Mouse (Mus musculus) erythroblast, adult 5-6 weeks (primary cell): Measurements from ENCODE around the gene Vmn1r116. TPM values are rescaled to one million over a fixed set of nuclear protein-coding genes. Genes with fewer than 3 reads are reported as not detected.
"Not testable (repeated sequence)": the region's sequence is repeated elsewhere in the genome, so short reads cannot be mapped to it uniquely, and the experiment has no call there.

Source experiments
- ATAC-seq: replicated peaks from 2 replicates; pipeline ENCODE4 v1.8.0; 2016; ENCODE audit warnings: moderate number of reproducible peaks, mild to moderate bottlenecking, moderate TSS enrichment, inconsistent platforms; ENCODE audit not compliant: poor library complexity, low FRiP score, severe bottlenecking
- total RNA-seq, 2 experiments: library from RNA; stranded (forward) in 1 of 2; stranded (reverse) in 1 of 2; fragments of 150-400 nt in 1 of 2; fragments of 200-764, 138-1000 nt in 1 of 2; gene quantifications; 2 replicates each; pipeline versions ENCODE4 v1.2.3 to v1.2.4; 2015 to 2017; ENCODE audit warnings: low replicate concordance in 2 of 2

Vmn1r116 gene
- total RNA-seq (2015; ENCODE audit: low replicate concordance), result not detected in 2 replicates
- not detected in 2 replicates for total RNA-seq (2017; ENCODE audit: low replicate concordance)

GRCm38 (mm10) chr7:20871956-20872355 lies at the start of gene Vmn1r116:
Gene Vmn1r116, plus strand, starts transcription at chr7:20872256.
- not testable (repeated sequence) for ATAC-seq

- not testable (repeated sequence) for ATAC-seq
Observed at GRCm38 (mm10) chr7:20844885-20845284, 27.2 kb upstream of the Vmn1r116 start, which contains the start of gene Vmn1r115. Gene Vmn1r115, minus strand, starts transcription at chr7:20844985.

GRCm38 (mm10) chr7:20884021-20884420 lies 12.0 kb downstream of the Vmn1r116 start, which contains the start of gene Vmn1r117:
Gene Vmn1r117, minus strand, starts transcription at chr7:20884121.
- ATAC-seq, result not testable (repeated sequence)

GRCm38 (mm10) chr7:20912247-20912646 lies 40.2 kb downstream of the Vmn1r116 start, which contains the start of gene Vmn1r118:
Gene Vmn1r118, minus strand, starts transcription at chr7:20912347.
- ATAC-seq, result not testable (repeated sequence)

Other genes starting within 250 kb of the Vmn1r116 start
- gene Vmn1r107, start 203.3 kb upstream of the Vmn1r116 start, total RNA-seq (2015; ENCODE audit: low replicate concordance), result not detected in 2 replicates
- gene Vmn1r107, start 203.3 kb upstream of the Vmn1r116 start, total RNA-seq (2017; ENCODE audit: low replicate concordance), result not detected in 2 replicates
- gene Vmn1r111, start 169.0 kb upstream of the Vmn1r116 start, total RNA-seq (2015; ENCODE audit: low replicate concordance), result not detected in 2 replicates
- not detected in 2 replicates for gene Vmn1r111, start 169.0 kb upstream of the Vmn1r116 start, total RNA-seq (2017; ENCODE audit: low replicate concordance)
- not detected in 2 replicates for gene Gm10668, start 141.6 kb upstream of the Vmn1r116 start, total RNA-seq (2015; ENCODE audit: low replicate concordance)
- not detected in 2 replicates for gene Gm10668, start 141.6 kb upstream of the Vmn1r116 start, total RNA-seq (2017; ENCODE audit: low replicate concordance)
- gene Vmn1r112, start 101.1 kb upstream of the Vmn1r116 start, total RNA-seq (2015; ENCODE audit: low replicate concordance), result not detected in 2 replicates
- gene Vmn1r112, start 101.1 kb upstream of the Vmn1r116 start, total RNA-seq (2017; ENCODE audit: low replicate concordance), result not detected in 2 replicates
- gene Vmn1r113, start 85.0 kb upstream of the Vmn1r116 start, total RNA-seq (2015; ENCODE audit: low replicate concordance), result not detected in 2 replicates
- gene Vmn1r113, start 85.0 kb upstream of the Vmn1r116 start, total RNA-seq (2017; ENCODE audit: low replicate concordance), result 1.1 TPM in 1 of 2 replicates, not detected in the other
- not detected in 2 replicates for gene Vmn1r114, start 60.1 kb upstream of the Vmn1r116 start, total RNA-seq (2015; ENCODE audit: low replicate concordance)
- not detected in 2 replicates for gene Vmn1r114, start 60.1 kb upstream of the Vmn1r116 start, total RNA-seq (2017; ENCODE audit: low replicate concordance)
- not detected in 2 replicates for gene Vmn1r115, start 27.3 kb upstream of the Vmn1r116 start, total RNA-seq (2015; ENCODE audit: low replicate concordance)
- gene Vmn1r115, start 27.3 kb upstream of the Vmn1r116 start, total RNA-seq (2017; ENCODE audit: low replicate concordance), result not detected in 2 replicates
- not detected in 2 replicates for gene Vmn1r117, start 11.9 kb downstream of the Vmn1r116 start, total RNA-seq (2015; ENCODE audit: low replicate concordance)
- gene Vmn1r117, start 11.9 kb downstream of the Vmn1r116 start, total RNA-seq (2017; ENCODE audit: low replicate concordance), result not detected in 2 replicates
- gene Vmn1r118, start 40.1 kb downstream of the Vmn1r116 start, total RNA-seq (2015; ENCODE audit: low replicate concordance), result not detected in 2 replicates
- not detected in 2 replicates for gene Vmn1r118, start 40.1 kb downstream of the Vmn1r116 start, total RNA-seq (2017; ENCODE audit: low replicate concordance)
- not detected in 2 replicates for gene Vmn1r119, start 140.2 kb downstream of the Vmn1r116 start, total RNA-seq (2015; ENCODE audit: low replicate concordance)
- not detected in 2 replicates for gene Vmn1r119, start 140.2 kb downstream of the Vmn1r116 start, total RNA-seq (2017; ENCODE audit: low replicate concordance)
- not detected in 2 replicates for gene Vmn1r120, start 181.5 kb downstream of the Vmn1r116 start, total RNA-seq (2015; ENCODE audit: low replicate concordance)
- not detected in 2 replicates for gene Vmn1r120, start 181.5 kb downstream of the Vmn1r116 start, total RNA-seq (2017; ENCODE audit: low replicate concordance)
- not detected in 2 replicates for gene Vmn1r121, start 226.3 kb downstream of the Vmn1r116 start, total RNA-seq (2015; ENCODE audit: low replicate concordance)
- 0.42 TPM in 1 of 2 replicates, not detected in the other for gene Vmn1r121, start 226.3 kb downstream of the Vmn1r116 start, total RNA-seq (2017; ENCODE audit: low replicate concordance)